Mouse (Mus musculus) kidney, adult 2 months (tissue): ENCODE data around the gene Atpif1. TPM values are rescaled to one million over a fixed set of nuclear protein-coding genes. Genes with fewer than 3 reads are reported as not detected.
A peak's percentile ranks its signal among the peaks of the same experiment; 100 is the strongest.
"Not testable (repeated sequence)": the region's sequence is repeated elsewhere in the genome, so short reads cannot be mapped to it uniquely, and the experiment has no call there.

Experiments
- DNase-seq: peaks from one replicate; pipeline ENCODE4 v3.0.0; 2021
- H3K27ac ChIP-seq: fragments of 200-500 bp; 2 replicates; pipeline ENCODE4 v1.5.1; 2012; ENCODE audit warnings: low read depth, low read length, control low read depth, inconsistent platforms; ENCODE audit not compliant: insufficient read depth
- H3K27me3 ChIP-seq: fragments of 200-500 bp; replicated peaks from 2 replicates; pipeline ENCODE4 v1.6.1; 2012; ENCODE audit warnings: mild to moderate bottlenecking, moderate library complexity, low read length, inconsistent platforms; ENCODE audit not compliant: control insufficient read depth, insufficient read depth
- H3K36me3 ChIP-seq: fragments of 200-500 bp; 2 replicates; pipeline ENCODE4 v1.6.1; 2012; ENCODE audit warnings: mild to moderate bottlenecking, moderate library complexity, low read length, inconsistent platforms; ENCODE audit not compliant: control insufficient read depth, insufficient read depth
- H3K4me1 ChIP-seq: fragments of 200-500 bp; 2 replicates; pipeline ENCODE4 v1.6.1; 2011; ENCODE audit warnings: low read length; ENCODE audit not compliant: control insufficient read depth, insufficient read depth
- H3K4me3 ChIP-seq: fragments of 200-500 bp; 2 replicates; pipeline ENCODE4 v1.5.1; 2011; ENCODE audit warnings: mild to moderate bottlenecking, low read depth, low read length, control low read depth; ENCODE audit not compliant: insufficient read depth
- CTCF ChIP-seq: fragments of 200-500 bp; conservative IDR thresholded peaks from 2 replicates; pipeline ENCODE4 v1.5.1; 2011; ENCODE audit warnings: low read depth, mild to moderate bottlenecking, control low read depth, low read length, moderate library complexity, mixed read lengths; ENCODE audit not compliant: insufficient read depth, insufficient read length
- POLR2A ChIP-seq: fragments of 200-500 bp; IDR thresholded peaks from one replicate; pipeline ENCODE4 v1.6.1; 2011; ENCODE audit warnings: low read depth, low read length, control low read depth
- WGBS: fragments of 180-500 bp; shearing (Covaris S2); methylation state at CpG from one replicate; pipeline ENCODE4 v1.1.7; 2018; 5-methylcytosine and 5-hydroxymethylcytosine counted together
- polyA plus RNA-seq: library from polyadenylated mRNA; depleted of rRNA; stranded (reverse); fragments of >200 nt; gene quantifications from 2 replicates; pipeline ENCODE4 v1.2.3, GENCODE M21; 2012

The Atpif1 gene
- polyA plus RNA-seq, 1 experiment = 485 TPM

DNA sequence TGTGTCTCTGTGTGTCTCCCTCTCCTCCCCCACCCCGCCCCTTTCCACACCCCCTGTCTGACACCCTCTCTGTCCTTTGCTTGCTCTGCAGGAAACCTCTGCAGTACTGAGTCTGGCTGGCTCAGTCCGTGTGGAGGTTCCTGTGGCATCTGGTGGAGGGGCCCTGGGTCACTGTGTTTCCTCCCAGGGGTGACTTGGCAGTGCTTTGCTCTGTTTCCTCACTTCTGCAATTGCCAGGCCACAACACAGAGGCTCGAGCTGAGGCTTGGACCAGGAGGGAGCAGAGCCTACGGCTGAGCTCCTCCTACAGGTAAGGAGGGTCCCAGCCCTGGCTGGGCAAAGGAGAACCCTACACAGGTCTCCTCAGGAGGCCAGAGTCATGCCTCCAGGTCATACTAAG is 30.5 kb upstream of the Atpif1 start, which contains the start of gene Ptafr:
TSS of gene Ptafr (plus strand) at position 103 of the 400 bp plus-strand sequence.
- H3K27me3 ChIP-seq = no peaks in the 10 kb centered on the region
- DNase-seq = peak; percentile 52
- H3K4me3 ChIP-seq = no peak within 1 kb of the TSS
- no peak for TF ChIP-seq CTCF
- no peak for TF ChIP-seq POLR2A
- H3K27ac ChIP-seq = no peak within 1 kb of the TSS
- 43% methylated on average over 4 of the region's 4 CpGs for WGBS
- no peaks in the 10 kb centered on the region for H3K4me1 ChIP-seq
- H3K36me3 ChIP-seq = no peaks in the 10 kb centered on the region

DNA sequence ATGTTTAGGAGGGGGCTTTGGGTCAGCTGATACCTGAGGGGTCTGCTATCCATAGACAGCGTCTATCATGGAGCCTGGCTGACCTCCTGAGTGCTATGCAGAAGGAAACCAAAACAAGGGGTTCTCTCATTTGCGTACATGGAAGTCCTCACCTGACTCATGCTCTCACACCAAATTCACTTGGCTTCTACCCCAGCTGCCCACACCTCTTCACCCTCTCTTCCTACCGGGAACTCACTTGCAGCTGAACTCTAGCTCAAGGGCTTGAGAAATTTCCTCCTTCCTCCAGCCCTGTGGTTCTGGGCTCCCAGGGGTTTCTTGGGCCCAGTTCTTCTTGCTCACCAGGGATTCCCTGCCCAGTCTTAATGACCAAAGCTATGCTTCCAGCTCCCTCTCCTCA is 29.8 kb upstream of the Atpif1 start:
- no peak for DNase-seq
- Histone ChIP-seq H3K4me3 (no peak overlapping the region), H3K36me3 (no peaks in the 10 kb centered on the region), H3K4me1 (no peaks in the 10 kb centered on the region), H3K27ac (no peak overlapping the region), H3K27me3 (no peaks in the 10 kb centered on the region)
- TF ChIP-seq CTCF = no peak
- no peak for TF ChIP-seq POLR2A
- 86% methylated on average over 3 of the region's 3 CpGs for WGBS

DNA sequence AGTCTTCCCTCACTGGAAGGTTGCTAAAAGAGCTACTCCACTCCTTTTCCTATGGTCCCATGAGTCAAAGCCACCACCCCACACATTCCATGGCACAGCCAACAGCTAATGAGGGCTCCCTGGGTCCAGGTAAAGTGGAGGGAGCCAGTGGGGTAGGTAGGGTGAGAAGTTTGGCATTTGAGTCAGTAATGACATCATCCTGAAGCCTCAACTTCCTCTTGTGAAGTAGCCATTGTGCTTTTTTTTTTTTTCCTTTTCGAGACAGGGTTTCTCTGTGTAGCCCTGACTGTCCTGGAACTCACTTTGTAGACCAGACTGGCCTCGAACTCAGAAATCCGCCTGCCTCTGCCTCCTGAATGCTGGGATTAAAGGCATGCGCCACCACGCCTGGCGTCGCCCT is 22.1 kb upstream of the Atpif1 start:
- not testable (repeated sequence) for H3K4me1 ChIP-seq, H3K27ac ChIP-seq, H3K4me3 ChIP-seq, H3K36me3 ChIP-seq, DNase-seq, H3K27me3 ChIP-seq
- 90% methylated on average over 7 of the region's 7 CpGs for WGBS

DNA sequence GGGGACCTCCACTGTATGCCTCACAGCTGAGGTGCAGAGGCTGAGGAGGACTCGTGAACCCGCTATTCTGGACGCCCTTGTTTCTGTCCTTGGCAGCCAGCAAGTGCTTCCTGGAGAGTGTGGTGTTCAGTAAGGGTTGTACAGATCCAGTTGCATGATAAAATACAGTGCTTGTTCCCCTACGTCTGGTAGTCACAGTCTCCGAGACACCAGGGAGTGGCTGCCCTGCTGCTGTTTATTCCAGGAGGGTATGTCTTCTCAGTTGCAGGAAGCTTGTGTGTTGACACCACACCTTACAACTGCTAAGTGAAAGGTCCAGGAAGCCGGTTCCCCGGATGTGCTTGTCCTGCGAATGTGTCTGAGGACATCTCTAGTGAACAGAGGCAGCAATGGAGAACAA is 21.2 kb upstream of the Atpif1 start:
- no peaks in the 10 kb centered on the region for H3K4me1 ChIP-seq
- TF ChIP-seq POLR2A (no peak), CTCF (no peak)
- no peak overlapping the region for H3K27ac ChIP-seq
- H3K27me3 ChIP-seq = no peaks in the 10 kb centered on the region
- DNase-seq = no peak
- H3K36me3 ChIP-seq = no peaks in the 10 kb centered on the region; the same call in none of the 2 replicates
- no peak overlapping the region for H3K4me3 ChIP-seq
- WGBS = 62% methylated on average over 8 of the region's 8 CpGs

DNA sequence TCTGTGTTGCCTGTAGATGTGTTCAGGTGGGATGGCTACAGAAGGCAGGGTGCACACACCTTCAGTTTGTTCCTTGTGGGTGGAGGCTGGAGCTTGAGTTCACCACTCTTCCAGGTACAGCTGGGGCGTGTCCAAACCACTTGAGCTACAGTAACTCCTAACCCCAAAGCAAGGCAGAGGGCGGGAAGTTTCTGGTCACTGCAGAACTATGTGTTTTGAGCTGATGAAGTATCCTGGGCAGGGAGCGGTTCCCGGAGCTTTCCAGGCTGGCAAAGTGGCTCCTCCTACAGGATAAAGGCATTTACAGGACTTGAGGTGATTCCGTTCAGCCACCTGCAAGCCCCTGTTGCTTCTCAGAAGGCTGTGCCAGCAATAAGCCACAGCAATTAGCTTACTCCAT is 20.8 kb upstream of the Atpif1 start:
- no peak for TF ChIP-seq CTCF
- no peak for TF ChIP-seq POLR2A

DNA sequence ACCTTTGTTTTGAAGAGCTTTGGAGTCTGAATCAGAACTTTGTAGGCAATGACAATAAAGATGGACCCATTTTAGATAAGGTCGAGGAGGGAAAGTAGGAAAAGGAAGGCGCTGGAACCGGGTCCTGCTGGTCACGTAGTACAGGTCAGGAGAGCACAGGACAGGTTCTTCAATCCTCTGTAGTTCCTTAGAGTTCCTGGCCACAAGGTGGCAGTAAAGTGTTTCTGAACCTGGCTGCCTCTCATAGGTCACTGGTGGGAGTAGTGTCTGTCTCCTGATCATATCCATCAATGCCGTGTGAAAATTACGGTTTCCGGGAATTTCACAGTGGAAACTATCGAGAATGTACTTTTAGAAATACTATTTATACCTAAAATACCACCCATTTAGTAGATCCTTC is 12.4 kb upstream of the Atpif1 start:
- Histone ChIP-seq H3K4me1 (no peaks in the 10 kb centered on the region), H3K4me3 (no peak overlapping the region), H3K27me3 (no peaks in the 10 kb centered on the region), H3K36me3 (peaks cover 5% of the 10 kb centered on the region), H3K27ac (no peak overlapping the region)
- WGBS = 6% methylated on average over 8 of the region's 8 CpGs
- peak; percentile 88 for DNase-seq
- no peak for TF ChIP-seq POLR2A
- peak; percentile 72 for TF ChIP-seq CTCF

More for the DNA sequence above, 20.8 kb upstream of the Atpif1 start:
- H3K4me3 ChIP-seq = no peak overlapping the region
- no peaks in the 10 kb centered on the region for H3K27me3 ChIP-seq
- H3K27ac ChIP-seq = no peak overlapping the region
- no peak for DNase-seq
- no peaks in the 10 kb centered on the region; the same call in none of the 2 replicates for H3K36me3 ChIP-seq
- no peaks in the 10 kb centered on the region for H3K4me1 ChIP-seq
- WGBS = 61% methylated on average over 5 of the region's 5 CpGs

DNA sequence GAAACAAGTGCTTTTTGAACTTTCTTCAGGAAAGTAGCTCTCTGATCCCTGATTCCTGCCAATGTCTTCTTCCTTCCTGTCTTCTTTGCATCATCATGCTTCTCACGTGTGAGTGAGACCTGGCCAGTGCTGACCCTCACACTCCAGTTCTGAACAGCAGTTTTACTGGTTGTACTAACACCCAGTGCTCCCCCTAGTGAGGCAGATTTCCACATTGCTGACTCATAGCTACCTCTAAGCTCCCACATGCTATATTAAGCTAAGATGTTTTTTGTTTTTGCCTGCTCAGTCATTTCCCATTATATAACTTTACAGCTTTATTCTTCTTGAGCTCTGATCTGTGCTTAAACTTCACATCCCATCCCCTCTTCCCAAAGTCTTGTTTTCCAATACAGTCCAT is 9.3 kb upstream of the Atpif1 start:
- H3K4me3 ChIP-seq = no peak overlapping the region
- no peak for DNase-seq
- peaks cover 7% of the 10 kb centered on the region for H3K36me3 ChIP-seq
- H3K27ac ChIP-seq = no peak overlapping the region
- no peaks in the 10 kb centered on the region for H3K4me1 ChIP-seq
- TF ChIP-seq POLR2A (no peak), CTCF (no peak)
- no peaks in the 10 kb centered on the region for H3K27me3 ChIP-seq
- 24% methylated on average over 1 of the region's 1 CpGs for WGBS

DNA sequence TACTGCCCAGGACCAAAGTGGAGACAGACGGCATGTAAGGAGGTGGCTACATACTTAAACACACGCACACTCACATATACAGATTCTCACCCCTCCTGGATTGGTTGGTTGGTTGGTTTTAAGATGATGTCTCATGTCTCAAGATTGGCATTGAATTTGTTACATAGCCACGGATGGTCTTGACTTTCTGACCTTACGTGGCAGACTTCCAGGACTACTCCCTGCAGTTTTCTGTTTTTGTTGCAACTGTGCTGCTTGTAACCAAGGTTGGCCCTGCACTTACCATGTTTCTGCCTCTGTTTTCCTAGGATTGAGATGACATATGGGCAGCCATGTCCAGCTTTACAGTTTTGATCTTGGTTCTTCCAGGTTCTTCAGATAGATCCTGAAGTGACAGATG is 8.0 kb upstream of the Atpif1 start:
- H3K36me3 ChIP-seq = peaks cover 7% of the 10 kb centered on the region
- WGBS = 75% methylated on average over 4 of the region's 4 CpGs
- no peak overlapping the region for H3K27ac ChIP-seq
- peaks cover 6% of the 10 kb centered on the region; the same call in 1 of the 2 replicates for H3K4me1 ChIP-seq
- DNase-seq = no peak
- TF ChIP-seq POLR2A (no peak), CTCF (no peak)
- no peak overlapping the region for H3K4me3 ChIP-seq
- no peaks in the 10 kb centered on the region for H3K27me3 ChIP-seq
